Mouse (Mus musculus) layer of hippocampus, postnatal 36 days (tissue): ENCODE measurements at regions not wholly inside any gene's neighbourhood (a gene's known extent, or its start where the extent isn't known, plus 50 kb on each side); places are given as distances from the start of the nearest gene placed in this dataset.

Experiments used
- DNase-seq, 2 experiments: peaks; one replicate each; pipeline ENCODE4 v3.0.0; 2022

DNA sequence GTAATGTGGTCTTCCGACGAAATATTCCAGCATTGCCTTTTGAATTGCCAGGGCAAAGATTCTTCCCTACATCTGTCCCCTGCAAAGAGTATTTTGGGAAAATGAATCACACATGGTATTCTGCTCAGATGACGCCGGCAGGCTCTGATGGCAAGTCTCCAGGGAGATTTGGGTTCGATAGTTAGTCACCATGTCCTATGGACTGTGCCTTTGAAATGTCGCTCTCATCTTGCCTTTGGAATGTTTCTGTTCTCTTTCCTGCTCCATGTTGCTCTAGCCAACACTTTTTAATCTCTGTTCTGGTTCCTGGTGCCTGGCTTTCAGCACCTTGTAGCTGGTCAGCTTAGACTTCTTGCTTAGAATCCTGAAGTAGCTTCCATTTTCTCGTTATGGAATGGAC, 252.3 kb downstream of the Itga8 start:
- peak; percentile 15 to 23 for DNase-seq

DNA sequence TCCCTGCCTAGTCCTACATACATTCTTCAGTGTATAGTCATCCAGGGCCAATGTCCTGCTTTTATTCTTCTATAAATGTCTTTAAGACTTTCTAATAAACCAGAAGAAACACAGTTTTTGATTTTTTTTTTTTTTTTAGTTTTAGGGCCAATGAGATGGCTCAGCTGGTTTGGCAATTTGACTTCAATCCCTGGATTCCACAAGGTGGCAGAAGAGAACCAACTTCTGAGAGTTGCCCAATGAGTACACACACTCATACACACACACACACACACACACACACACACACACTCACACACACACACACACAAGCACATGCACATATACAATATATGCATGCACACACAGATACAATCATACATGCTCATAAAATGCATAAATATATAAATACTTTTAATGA, 251.8 kb downstream of the Itga8 start:
- no peak for DNase-seq

DNA sequence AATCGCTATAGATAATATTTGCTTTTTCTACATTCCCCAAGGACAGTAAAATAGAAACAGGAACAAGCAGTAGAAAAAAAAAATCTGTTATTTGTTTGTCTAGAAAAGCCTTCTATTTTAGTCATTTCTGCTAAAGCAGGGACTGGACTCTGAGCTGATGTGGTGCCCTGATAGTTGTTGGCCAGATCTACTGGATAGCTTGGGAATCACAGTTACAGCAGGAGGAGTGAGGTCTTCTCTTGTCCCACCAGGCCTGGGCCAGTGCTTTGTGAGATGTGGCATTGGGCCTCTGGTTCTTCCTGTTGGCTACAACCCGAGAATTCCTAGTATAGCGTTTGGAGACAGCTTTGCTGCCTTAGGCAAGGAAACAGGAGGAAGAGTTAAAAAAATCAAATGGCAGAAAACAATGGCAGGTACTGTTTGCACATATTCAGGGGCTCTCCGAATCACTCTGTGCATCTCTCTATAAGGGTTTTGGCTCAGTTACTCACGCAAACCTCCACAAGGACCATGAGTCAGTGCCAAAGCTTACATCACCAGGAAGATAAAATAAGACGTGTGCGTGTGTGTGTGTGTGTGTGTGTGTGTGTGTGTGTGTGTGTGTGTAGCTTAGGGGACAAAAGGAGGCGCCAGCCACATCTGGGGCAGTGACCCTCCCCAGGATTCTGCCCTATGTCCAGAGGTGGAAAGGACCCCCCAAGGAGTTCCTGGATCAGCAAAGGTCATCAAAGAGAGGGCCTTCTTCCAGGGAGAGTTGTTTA, 248.1 kb downstream of the Itga8 start:
- DNase-seq, result no peak

DNA sequence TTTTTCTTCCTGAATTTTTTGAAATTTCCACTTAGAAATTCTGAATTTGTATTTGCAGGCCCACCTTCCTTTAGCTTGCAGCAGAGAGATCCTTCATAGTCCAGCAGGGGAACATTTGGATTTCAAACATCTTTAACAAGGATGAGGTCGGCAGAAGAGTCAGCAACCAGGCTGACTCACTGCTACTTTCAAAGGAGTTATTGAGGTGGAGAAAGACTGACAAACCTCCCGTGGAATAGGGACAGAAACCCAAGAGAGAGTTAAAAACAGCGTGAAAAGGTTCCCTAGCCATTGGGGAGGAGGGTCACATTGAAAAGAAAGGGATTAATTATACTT, 247.6 kb downstream of the Itga8 start:
- no peak for DNase-seq
